8 mouse cellular contexts compared by ENCODE assay signal in the genomic region with DNA sequence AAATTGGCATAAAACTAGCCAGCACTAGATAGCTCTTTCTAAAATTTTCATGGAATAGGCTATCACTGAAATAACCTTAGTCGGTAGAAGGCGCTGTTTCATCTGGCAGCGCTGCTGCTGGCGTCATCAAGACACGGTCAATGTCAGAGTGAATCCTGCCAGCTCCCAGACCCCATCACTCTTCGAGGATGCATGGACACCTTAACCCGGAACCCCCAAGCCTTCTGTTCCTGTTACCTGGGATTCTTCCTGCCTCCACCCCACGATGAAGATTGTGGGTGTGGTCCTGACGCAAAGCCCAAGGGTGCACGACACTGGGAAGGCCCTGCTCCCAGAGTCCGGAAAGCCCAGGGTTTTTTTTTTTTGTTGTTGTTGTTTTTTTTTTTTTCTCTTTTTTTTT. TPM values are rescaled to one million over a fixed set of nuclear protein-coding genes. Genes with fewer than 3 reads are reported as not detected.
DNase-seq lines count a peak whose midpoint lies in the region; ATAC-seq and TF ChIP-seq lines count a peak whose summit lies in the region.

No protein-coding gene starts in this region.

- no peaks in the 10 kb centered on the region for H3K27me3 ChIP-seq in intestine, postnatal 0 days (replicated peaks; ENCODE audit: control insufficient read depth, insufficient read depth, low read length)
- H3K27me3 ChIP-seq in midbrain, embryonic 11.5 days (ENCODE audit: control insufficient read depth, insufficient read depth, low read length): peaks cover 16% of the 10 kb centered on the region
- H3K27me3 ChIP-seq in small intestine, adult 2 months (ENCODE audit: control insufficient read depth, insufficient read depth, low read length): no peaks in the 10 kb centered on the region

- H3K9me3 ChIP-seq in intestine, postnatal 0 days (ENCODE audit: control insufficient read depth): no peaks in the 10 kb centered on the region
- H3K9me3 ChIP-seq in midbrain, embryonic 11.5 days (ENCODE audit: control insufficient read depth, low read length): no peaks in the 10 kb centered on the region

- no peak for TF ChIP-seq POLR2A in small intestine, adult 2 months (IDR thresholded peaks at IDR 0.05; ENCODE audit: low read depth, low read length)

- peak overlapping the region; percentile 92 for H3K4me2 ChIP-seq in intestine, postnatal 0 days (replicated peaks; ENCODE audit: low read depth)
- H3K4me2 ChIP-seq in midbrain, embryonic 11.5 days: peak overlapping the region; percentile 87

- no peaks in the 10 kb centered on the region; the same call in 1 of the 2 replicates for H3K36me3 ChIP-seq in intestine, postnatal 0 days (ENCODE audit: control insufficient read depth, insufficient read depth)
- H3K36me3 ChIP-seq in midbrain, embryonic 11.5 days (ENCODE audit: control insufficient read depth, insufficient read depth, low read length): no peaks in the 10 kb centered on the region
- H3K36me3 ChIP-seq in small intestine, adult 2 months (ENCODE audit: control insufficient read depth, insufficient read depth, low read length): no peaks in the 10 kb centered on the region

- DNase-seq in ovary, adult 18-20 months (ENCODE audit: low spot score): peak; percentile 47
- DNase-seq in ovary, postnatal 10 days (ENCODE audit: low spot score): no peak
- peak; percentile 62 for DNase-seq in embryo, embryonic 11.5 days (ENCODE audit: low read depth, low spot score)
- peak; percentile 51 to 73 for DNase-seq in gastrocnemius, postnatal 36 days
- peak; percentile 75 for DNase-seq in left cerebral cortex, postnatal 4 days
- peak; percentile 94 for DNase-seq in midbrain, embryonic 11.5 days (ENCODE audit: low spot score, missing footprints)

- peak overlapping the region; percentile 86 for H3K4me3 ChIP-seq in intestine, postnatal 0 days (ENCODE audit: low read depth, low read length)
- peak overlapping the region; percentile 71 for H3K4me3 ChIP-seq in midbrain, embryonic 11.5 days (ENCODE audit: low read depth, low read length)
- H3K4me3 ChIP-seq in small intestine, adult 2 months (ENCODE audit: low read depth, low read length): peak overlapping the region; percentile 66

- H3K27ac ChIP-seq in intestine, postnatal 0 days (ENCODE audit: low read depth, low read length): no peak overlapping the region
- no peak overlapping the region; the same call in 1 of the 2 replicates for H3K27ac ChIP-seq in midbrain, embryonic 11.5 days (ENCODE audit: low read depth, low read length)
- H3K27ac ChIP-seq in small intestine, adult 2 months (ENCODE audit: insufficient read depth, low read depth, low read length): peak overlapping the region; percentile 53

- ATAC-seq in intestine, postnatal 0 days: peak; percentile 52
- peak; percentile 59 for ATAC-seq in midbrain, embryonic 11.5 days (ENCODE audit: low FRiP score)

- H3K9ac ChIP-seq in intestine, postnatal 0 days (ENCODE audit: low read depth, low read length): no peak overlapping the region
- H3K9ac ChIP-seq in midbrain, embryonic 11.5 days (ENCODE audit: low read length): 0 out of 2 replicates have a peak overlapping the region, but pooled peaks have one; percentile 12

- no peaks in the 10 kb centered on the region; the same call in 1 of the 2 replicates for H3K4me1 ChIP-seq in intestine, postnatal 0 days (replicated peaks; ENCODE audit: control insufficient read depth, insufficient read depth, low read length)
- peaks cover 8% of the 10 kb centered on the region; the same call in 1 of the 2 replicates for H3K4me1 ChIP-seq in midbrain, embryonic 11.5 days (ENCODE audit: control insufficient read depth, insufficient read depth, low read length)
- peaks cover 10% of the 10 kb centered on the region for H3K4me1 ChIP-seq in small intestine, adult 2 months (ENCODE audit: control insufficient read depth, insufficient read depth, insufficient read length, low read length)

- peak; percentile 91 for TF ChIP-seq CTCF in intestine, postnatal 0 days (IDR thresholded peaks at IDR 0.05; ENCODE audit: low read depth)
- TF ChIP-seq CTCF in small intestine, adult 2 months (IDR thresholded peaks at IDR 0.05; ENCODE audit: extremely low read depth, insufficient read length, insufficient replicate concordance, low read depth, low read length): peak; percentile 83

- intact Hi-C loops in gastrocnemius, postnatal 36 days (cut with DNase I): no loop called here
- intact Hi-C loops in left cerebral cortex, postnatal 4 days (cut with DNase I): no loop called here

- WGBS in intestine, postnatal 0 days: under 1% methylated on average over 11 of the region's 11 CpGs
- under 1% methylated on average over 11 of the region's 11 CpGs for WGBS in midbrain, embryonic 11.5 days
- under 1% methylated on average over 11 of the region's 11 CpGs for WGBS in small intestine, adult 2 months

RNA-seq across cellular contexts. Expression of a gene that starts 0.8 kb away (rescaled TPM):
- total RNA-seq in gastrocnemius, postnatal 36 days (2021): 10 to 100 TPM; 36.7 to 38.3 TPM
- polyA plus RNA-seq in intestine, postnatal 0 days (2015; fragmentation: Nextera tagmentation; extraction: Ambion mirVana): 17.2 and 21.2 TPM in 2 replicates
- total RNA-seq in left cerebral cortex, postnatal 4 days (2021): 10 to 100 TPM; 94.6 to 97.1 TPM
- 11.7 and 12.7 TPM in 2 replicates for polyA plus RNA-seq in midbrain, embryonic 11.5 days (2014; fragmentation: Nextera tagmentation; extraction: Ambion mirVana)
- 42.9 and 94.1 TPM in 2 replicates for polyA plus RNA-seq in small intestine, adult 2 months (2012; rRNA removed)

RNA-seq across cellular contexts. Expression of a gene that starts 27.9 kb away (rescaled TPM):
- total RNA-seq in gastrocnemius, postnatal 36 days (2021): 1 to 10 TPM; 1.3 to 1.8 TPM
- 5.9 and 7.6 TPM in 2 replicates for polyA plus RNA-seq in intestine, postnatal 0 days (2015; fragmentation: Nextera tagmentation; extraction: Ambion mirVana)
- total RNA-seq in left cerebral cortex, postnatal 4 days (2021): 1 to 10 TPM; 7.3 to 8.1 TPM
- polyA plus RNA-seq in midbrain, embryonic 11.5 days (2014; fragmentation: Nextera tagmentation; extraction: Ambion mirVana): 0.72 and 1.1 TPM in 2 replicates
- 4.0 and 39.0 TPM in 2 replicates for polyA plus RNA-seq in small intestine, adult 2 months (2012; rRNA removed)
